Comparison of ENCODE assay signal across 8 mouse cellular contexts in genomic region chr9:22624966-22625365, GRCm38 (mm10).
DNase-seq lines count a peak whose midpoint lies in the region; ATAC-seq and TF ChIP-seq lines count a peak whose summit lies in the region.

No protein-coding gene starts in this region.

- TF ChIP-seq CTCF in E14TG2a.4 (conservative IDR thresholded peaks at IDR 0.05; ENCODE audit: low read length) = peak; percentile 75
- TF ChIP-seq CTCF in bone marrow macrophage, adult 2 months (IDR thresholded peaks at IDR 0.05; ENCODE audit: low read depth, low read length) = peak; percentile 63
- peak; percentile 40; the same call in 1 of the 2 replicates for TF ChIP-seq CTCF in embryonic fibroblast, embryonic 13.5 days (IDR thresholded peaks at IDR 0.05; ENCODE audit: borderline replicate concordance, insufficient read depth, low read length)

- TF ChIP-seq POLR2A in bone marrow macrophage, adult 2 months (IDR thresholded peaks at IDR 0.05; ENCODE audit: borderline replicate concordance, low read depth, low read length) = no peak
- TF ChIP-seq POLR2A in embryonic fibroblast, embryonic 13.5 days (IDR thresholded peaks at IDR 0.05; ENCODE audit: low read depth, low read length) = no peak

- no peak overlapping the region for H3K27ac ChIP-seq in kidney, embryonic 15.5 days
- no peak overlapping the region for H3K27ac ChIP-seq in bone marrow macrophage, adult 2 months (ENCODE audit: insufficient read depth, low read depth, low read length)
- no peak overlapping the region for H3K27ac ChIP-seq in embryonic fibroblast, embryonic 13.5 days (ENCODE audit: insufficient read depth, low read length)

- WGBS in kidney, embryonic 15.5 days = 54% methylated on average over 9 of the region's 9 CpGs

- H3K9ac ChIP-seq in kidney, embryonic 15.5 days = no peak overlapping the region

- no peak overlapping the region for H3K4me3 ChIP-seq in kidney, embryonic 15.5 days (replicated peaks)
- H3K4me3 ChIP-seq in E14TG2a.4 (replicated peaks; ENCODE audit: low read length) = no peak overlapping the region
- H3K4me3 ChIP-seq in bone marrow macrophage, adult 2 months (ENCODE audit: insufficient read depth, low read length) = no peak overlapping the region
- no peak overlapping the region for H3K4me3 ChIP-seq in embryonic fibroblast, embryonic 13.5 days (ENCODE audit: insufficient read depth, low read length)

- no peak overlapping the region for H3K4me2 ChIP-seq in kidney, embryonic 15.5 days

- H3K4me1 ChIP-seq in kidney, embryonic 15.5 days = no peaks in the 10 kb centered on the region
- H3K4me1 ChIP-seq in E14TG2a.4 (replicated peaks; ENCODE audit: low read depth, low read length) = no peaks in the 10 kb centered on the region; the same call in 1 of the 2 replicates
- no peaks in the 10 kb centered on the region for H3K4me1 ChIP-seq in bone marrow macrophage, adult 2 months (ENCODE audit: control insufficient read depth, insufficient read depth, low read length)
- no peaks in the 10 kb centered on the region for H3K4me1 ChIP-seq in embryonic fibroblast, embryonic 13.5 days (ENCODE audit: control insufficient read depth, insufficient read depth, low read length)

- H3K27me3 ChIP-seq in kidney, embryonic 15.5 days = no peaks in the 10 kb centered on the region
- H3K27me3 ChIP-seq in E14TG2a.4 (ENCODE audit: insufficient read depth, low read length) = no peaks in the 10 kb centered on the region

- ATAC-seq in kidney, embryonic 15.5 days (replicated peaks; ENCODE audit: low FRiP score) = no peak

- H3K36me3 ChIP-seq in kidney, embryonic 15.5 days = no peaks in the 10 kb centered on the region
- no peaks in the 10 kb centered on the region for H3K36me3 ChIP-seq in E14TG2a.4 (ENCODE audit: insufficient read depth, low read length)

- peak; percentile 18 for DNase-seq in kidney, adult 18-20 months
- peak; percentile 50 to 59 for DNase-seq in layer of hippocampus, postnatal 10 days (ENCODE audit: low spot score in 2 of 2)
- DNase-seq in naive thymus-derived CD4-positive, alpha-beta T cell, adult 2 months (ENCODE audit: low read depth) = peak; percentile 77
- peak; percentile 53 for DNase-seq in thymus, postnatal 4 days

- H3K9me3 ChIP-seq in kidney, embryonic 15.5 days (replicated peaks) = no peaks in the 10 kb centered on the region
- no peaks in the 10 kb centered on the region for H3K9me3 ChIP-seq in E14TG2a.4 (ENCODE audit: low read length)

Comparison
In these comparisons a context has a peak if more than half of its experiments do, and no peak if none do; other contexts are left out.
1. DNase-seq: peak in every context shown above with its lines; median percentile 77 in naive thymus-derived CD4-positive, alpha-beta T cell, adult 2 months; 54 in layer of hippocampus, postnatal 10 days; 53 in thymus, postnatal 4 days; 18 in kidney, adult 18-20 months.